Mouse (Mus musculus) neural tube, embryonic 11.5 days (tissue): Measurements from ENCODE around the gene Gm26938. TPM values are rescaled to one million over a fixed set of nuclear protein-coding genes. Genes with fewer than 3 reads are reported as not detected.

Experiments used
- ATAC-seq: fragments of 200-750 bp; cut with Nextera tagmentation; 2 replicates; pipeline ENCODE4 v1.8.0; 2017; ENCODE audit warnings: moderate number of reproducible peaks, mild to moderate bottlenecking, moderate TSS enrichment, moderate library complexity; ENCODE audit not compliant: insufficient read depth, low FRiP score, low TSS enrichment
- DNase-seq: peaks from one replicate; pipeline ENCODE4 v3.0.0-alpha.2; 2015; ENCODE audit warnings: low spot score
- H3K27ac ChIP-seq: fragments of 300-500 bp; sonication (generic); 2 replicates; pipeline ENCODE4 v1.5.1; 2014; ENCODE audit warnings: low read depth, mild to moderate bottlenecking, low read length
- H3K27me3 ChIP-seq: fragments of 300-500 bp; sonication (generic); 2 replicates; pipeline ENCODE4 v1.6.1; 2014; ENCODE audit warnings: mild to moderate bottlenecking, low read length, mixed read lengths; ENCODE audit not compliant: control insufficient read depth, insufficient read depth
- H3K36me3 ChIP-seq: fragments of 300-500 bp; sonication (generic); 2 replicates; pipeline ENCODE4 v1.6.1; 2014; ENCODE audit warnings: mild to moderate bottlenecking, low read length, moderate library complexity, mixed read lengths; ENCODE audit not compliant: control insufficient read depth, insufficient read depth
- H3K4me1 ChIP-seq: fragments of 300-500 bp; sonication (generic); 2 replicates; pipeline ENCODE4 v1.6.1; 2014; ENCODE audit warnings: low read length, mixed read lengths; ENCODE audit not compliant: control insufficient read depth, insufficient read depth
- H3K4me2 ChIP-seq: fragments of 300-500 bp; sonication (generic); 2 replicates; pipeline ENCODE4 v1.6.1; 2014; ENCODE audit warnings: low read depth, mild to moderate bottlenecking, moderate library complexity
- H3K4me3 ChIP-seq: fragments of 300-500 bp; sonication (generic); 2 replicates; pipeline ENCODE4 v1.5.1; 2014; ENCODE audit warnings: low read depth, low read length
- H3K9ac ChIP-seq: fragments of 300-500 bp; sonication (generic); 2 replicates; pipeline ENCODE4 v1.6.1; 2014; ENCODE audit warnings: mild to moderate bottlenecking, low read length
- H3K9me3 ChIP-seq: fragments of 300-500 bp; sonication (generic); 2 replicates; pipeline ENCODE4 v1.6.1; 2016; ENCODE audit warnings: low read length; ENCODE audit not compliant: control insufficient read depth
- WGBS: fragments of 180-500 bp; shearing (Covaris S2); extraction: QIAGEN DNeasy Blood & Tissue Kit; methylation state at CpG from one replicate; pipeline ENCODE4 v1.1.7; 2014; 5-methylcytosine and 5-hydroxymethylcytosine counted together
- polyA plus RNA-seq: library from polyadenylated mRNA; unstranded; fragments of >200 nt; fragmentation: Nextera tagmentation; extraction: Ambion mirVana; gene quantifications from 2 replicates; pipeline ENCODE4 v1.2.1, GENCODE M21; 2014

Gene Gm26938
- polyA plus RNA-seq, 1 experiment from 2014 or later, result 0.41 TPM

DNA sequence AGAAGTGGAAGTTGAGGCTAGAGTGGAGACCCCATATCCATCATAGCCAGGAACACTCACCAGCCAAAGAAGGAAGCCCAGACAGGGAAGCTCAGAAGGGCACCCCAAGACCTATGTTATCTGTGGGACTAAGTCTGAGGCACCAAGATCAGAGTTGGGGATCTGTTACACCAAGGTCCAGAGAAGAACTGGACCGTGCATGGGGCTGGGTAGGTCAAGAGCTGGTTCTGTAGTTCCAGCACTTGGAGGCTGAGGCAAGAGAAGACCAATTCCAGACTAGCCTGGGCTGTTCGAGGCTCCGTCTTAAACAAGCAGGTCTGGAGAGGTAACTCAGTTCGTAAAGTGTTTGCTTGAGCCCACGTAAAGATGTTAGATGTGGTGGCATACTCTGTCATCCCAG is 32.1 kb downstream of the Gm26938 start:
- H3K4me2 ChIP-seq, result no peak overlapping the region
- H3K27ac ChIP-seq, result no peak overlapping the region
- H3K4me1 ChIP-seq, result peaks cover 36% of the 10 kb centered on the region
- WGBS, result 87% methylated on average over 5 of the region's 5 CpGs
- no peak for ATAC-seq
- DNase-seq, result no peak
- no peaks in the 10 kb centered on the region for H3K36me3 ChIP-seq
- H3K4me3 ChIP-seq, result no peak overlapping the region
- H3K9me3 ChIP-seq, result no peaks in the 10 kb centered on the region
- no peak overlapping the region for H3K9ac ChIP-seq
- H3K27me3 ChIP-seq, result no peaks in the 10 kb centered on the region

DNA sequence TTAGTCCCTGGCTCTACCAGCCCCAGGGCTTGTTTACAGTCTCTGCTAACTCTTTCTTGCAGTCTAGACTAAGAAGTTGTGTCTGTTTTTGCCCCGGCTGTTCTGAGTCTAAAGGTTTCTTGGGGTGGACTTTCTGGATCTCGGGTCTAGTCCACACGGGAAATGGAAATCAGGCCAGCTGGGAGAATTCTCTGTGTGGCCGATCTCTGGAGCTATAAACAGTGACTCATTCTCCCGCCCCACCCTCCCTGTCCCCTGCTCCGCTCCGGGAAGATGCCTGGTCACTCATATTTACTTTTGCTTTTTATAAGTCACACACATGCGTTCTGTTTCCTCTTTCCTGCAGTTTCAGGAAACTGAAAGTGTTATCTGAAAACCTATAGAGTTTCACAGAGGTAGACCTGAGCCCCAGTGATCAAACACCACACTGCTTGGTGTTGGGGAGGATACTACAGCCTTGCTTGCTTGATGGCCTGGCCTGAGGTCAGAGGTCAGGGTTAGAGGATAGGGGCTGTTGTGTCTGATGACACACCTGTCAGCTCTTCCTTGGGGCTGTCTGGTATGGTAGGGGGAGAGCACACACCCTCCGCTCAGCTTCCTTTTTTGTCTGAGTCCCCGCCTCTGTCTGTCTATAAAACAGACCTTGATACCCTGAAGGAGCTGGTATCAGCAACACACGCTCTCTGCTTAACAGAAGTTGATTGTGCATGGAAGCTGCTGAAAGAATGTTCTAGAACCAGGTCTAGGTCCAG is 32.7 kb downstream of the Gm26938 start:
- ATAC-seq, result no peak
- H3K4me1 ChIP-seq, result peaks cover 31% of the 10 kb centered on the region
- 70% methylated on average over 11 of the region's 11 CpGs for WGBS
- H3K27ac ChIP-seq, result no peak overlapping the region
- H3K9me3 ChIP-seq, result no peaks in the 10 kb centered on the region
- 0 out of 2 replicates have a peak overlapping the region, but pooled peaks have one; percentile 7 for H3K9ac ChIP-seq
- no peak overlapping the region for H3K4me3 ChIP-seq
- no peak for DNase-seq
- H3K36me3 ChIP-seq, result no peaks in the 10 kb centered on the region
- no peak overlapping the region; the same call in 1 of the 2 replicates for H3K4me2 ChIP-seq
- no peaks in the 10 kb centered on the region for H3K27me3 ChIP-seq

DNA sequence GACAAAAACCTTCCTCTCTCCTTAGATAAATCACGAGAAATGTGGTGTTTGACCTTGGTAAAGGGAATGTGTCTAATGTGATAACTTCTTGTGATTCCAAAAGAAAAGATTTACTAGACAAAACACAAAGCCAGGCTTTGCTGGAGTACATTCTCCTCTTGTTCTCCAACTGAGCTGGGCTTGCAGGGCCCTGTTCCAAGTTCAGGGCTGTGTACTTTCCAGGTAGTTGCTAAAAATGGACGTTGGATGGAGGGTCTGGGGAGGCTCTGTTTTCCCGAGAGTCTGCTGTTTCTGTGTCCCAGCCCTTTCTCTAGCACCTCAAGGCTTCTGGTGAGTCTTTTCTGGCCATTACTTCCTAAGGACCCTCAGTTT is 33.3 kb downstream of the Gm26938 start:
- Histone ChIP-seq H3K4me3 (no peak overlapping the region), H3K27ac (no peak overlapping the region), H3K36me3 (no peaks in the 10 kb centered on the region), H3K9ac (0 out of 2 replicates have a peak overlapping the region, but pooled peaks have one; percentile 7), H3K9me3 (no peaks in the 10 kb centered on the region), H3K27me3 (no peaks in the 10 kb centered on the region), H3K4me1 (peaks cover 26% of the 10 kb centered on the region), H3K4me2 (no peak overlapping the region; the same call in 1 of the 2 replicates)
- no peak for DNase-seq
- ATAC-seq, result no peak
- WGBS, result 69% methylated on average over 3 of the region's 3 CpGs

DNA sequence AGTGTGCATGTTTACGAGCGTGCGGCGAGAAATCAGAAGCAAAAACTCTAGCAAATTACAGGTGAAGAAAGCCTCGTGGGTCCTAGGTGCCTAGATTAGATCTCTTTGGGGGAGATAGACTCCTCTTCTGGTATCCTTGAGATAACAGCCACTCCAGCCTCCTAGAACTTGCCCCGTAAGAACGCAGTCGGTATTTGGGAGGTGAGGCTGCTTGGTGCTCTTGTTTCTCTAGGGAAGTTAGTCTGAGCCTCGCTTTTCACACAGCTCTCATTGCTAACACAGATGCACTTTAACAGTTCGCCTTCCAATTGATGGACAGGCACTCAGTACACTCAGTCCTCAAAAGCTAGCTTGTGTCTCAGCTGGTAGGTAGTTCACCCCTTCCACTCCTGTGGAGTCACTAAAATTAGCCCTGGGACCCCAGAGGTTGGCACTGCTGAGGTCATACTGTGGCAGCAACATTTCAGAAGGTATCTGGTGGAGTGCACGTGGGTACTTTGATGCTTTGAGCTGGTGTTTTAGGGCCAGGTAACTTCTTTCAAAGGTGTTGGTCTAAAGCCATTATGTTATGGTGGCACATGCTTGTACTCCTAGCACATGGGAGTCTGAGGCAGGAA is 33.9 kb downstream of the Gm26938 start:
- H3K27ac ChIP-seq, result no peak overlapping the region
- H3K36me3 ChIP-seq, result no peaks in the 10 kb centered on the region
- H3K4me1 ChIP-seq, result peaks cover 20% of the 10 kb centered on the region
- DNase-seq (no peak), ATAC-seq (no peak)
- peak overlapping the region; percentile 30; the same call in 1 of the 2 replicates for H3K9ac ChIP-seq
- peak overlapping the region; percentile 46 for H3K4me3 ChIP-seq
- no peaks in the 10 kb centered on the region for H3K27me3 ChIP-seq
- H3K4me2 ChIP-seq, result peak overlapping the region; percentile 86
- no peaks in the 10 kb centered on the region for H3K9me3 ChIP-seq
- 26% methylated on average over 11 of the region's 11 CpGs for WGBS

DNA sequence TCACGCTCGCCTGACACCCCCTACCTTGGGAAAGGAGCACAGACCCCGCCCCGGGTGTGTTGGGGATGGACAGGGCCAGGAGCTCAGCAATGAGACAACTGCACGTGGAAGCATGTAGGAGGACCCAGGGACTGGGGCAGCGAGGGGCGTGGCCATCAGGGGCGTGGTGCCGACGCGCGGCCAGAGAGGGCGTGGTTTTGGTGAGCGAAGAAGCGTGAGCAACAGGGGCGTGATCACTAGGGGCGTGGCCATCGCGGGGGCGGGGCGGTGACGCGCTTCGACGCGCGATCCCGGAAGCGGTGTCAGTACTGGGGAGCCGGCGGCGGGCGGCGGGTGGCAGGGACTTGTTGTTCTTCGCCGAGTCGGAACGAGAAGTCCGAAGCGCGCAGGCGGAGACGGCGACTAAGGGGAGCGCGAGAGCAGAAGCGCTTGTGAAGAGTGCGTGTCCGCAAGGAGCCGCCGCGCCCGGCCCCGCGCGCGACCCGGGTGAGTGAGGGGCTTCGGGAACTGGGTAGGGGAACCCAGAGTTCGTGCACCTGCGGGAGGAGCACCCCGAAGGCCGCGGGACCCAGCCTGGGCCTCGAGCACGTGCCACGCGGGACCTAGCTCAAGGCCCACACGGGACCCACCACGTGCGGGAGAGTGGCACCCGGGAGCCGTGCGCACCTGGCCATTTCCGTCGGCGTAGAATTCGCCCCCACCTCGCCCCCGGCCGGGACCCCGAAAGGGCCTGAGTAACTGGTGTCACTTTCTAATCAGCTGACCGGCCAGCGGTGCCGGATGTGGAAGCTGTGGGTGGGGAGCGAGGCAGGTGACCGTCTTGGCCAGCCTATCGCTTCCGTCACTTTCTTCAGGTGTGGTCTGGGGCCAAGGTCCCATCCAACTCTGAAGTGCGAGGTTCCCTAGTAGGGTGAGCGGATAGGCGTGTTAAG is 34.7 kb downstream of the Gm26938 start, which contains the start of gene Mafk:
Mafk (plus strand) TSS at position 287 of the 932 bp plus-strand sequence.
- ATAC-seq, result peak; percentile 87
- no peaks in the 10 kb centered on the region for H3K9me3 ChIP-seq
- WGBS, result under 1% methylated on average over 91 of the region's 92 CpGs
- no peaks in the 10 kb centered on the region for H3K36me3 ChIP-seq
- H3K27me3 ChIP-seq, result no peaks in the 10 kb centered on the region
- H3K4me2 ChIP-seq, result peak within 1 kb of the TSS; percentile 86
- H3K9ac ChIP-seq, result peak within 1 kb of the TSS; percentile 30
- H3K4me1 ChIP-seq, result peaks cover 13% of the 10 kb centered on the region
- peak within 1 kb of the TSS; percentile 46 for H3K4me3 ChIP-seq
- no peak within 1 kb of the TSS for H3K27ac ChIP-seq
- peak; percentile 98 for DNase-seq

DNA sequence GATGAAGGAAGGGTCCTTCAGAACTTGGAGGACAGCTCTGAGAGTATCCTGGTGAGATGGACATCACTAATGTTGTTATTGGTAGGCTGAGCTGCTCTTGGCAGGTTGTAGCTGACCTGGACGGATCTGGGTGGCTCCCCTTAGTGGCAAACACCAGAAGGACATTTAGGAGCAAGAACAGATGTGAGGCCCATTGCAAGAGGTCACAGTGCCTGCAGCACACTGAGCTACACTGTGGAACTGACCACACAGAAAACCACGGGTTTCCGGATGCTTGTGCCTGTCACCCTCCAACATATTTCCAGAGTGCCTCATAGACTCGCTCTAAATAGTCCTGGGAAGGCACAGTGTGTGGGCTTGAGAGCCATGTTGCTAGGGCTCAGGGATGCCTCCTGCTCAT is 36.7 kb downstream of the Gm26938 start:
- no peaks in the 10 kb centered on the region for H3K36me3 ChIP-seq
- H3K4me2 ChIP-seq, result no peak overlapping the region
- no peak overlapping the region for H3K4me3 ChIP-seq
- H3K27ac ChIP-seq, result no peak overlapping the region
- no peaks in the 10 kb centered on the region for H3K27me3 ChIP-seq
- H3K4me1 ChIP-seq, result peaks cover 10% of the 10 kb centered on the region
- H3K9ac ChIP-seq, result no peak overlapping the region
- WGBS, result 64% methylated on average over 4 of the region's 4 CpGs
- no peak for ATAC-seq
- H3K9me3 ChIP-seq, result no peaks in the 10 kb centered on the region
- no peak for DNase-seq

DNA sequence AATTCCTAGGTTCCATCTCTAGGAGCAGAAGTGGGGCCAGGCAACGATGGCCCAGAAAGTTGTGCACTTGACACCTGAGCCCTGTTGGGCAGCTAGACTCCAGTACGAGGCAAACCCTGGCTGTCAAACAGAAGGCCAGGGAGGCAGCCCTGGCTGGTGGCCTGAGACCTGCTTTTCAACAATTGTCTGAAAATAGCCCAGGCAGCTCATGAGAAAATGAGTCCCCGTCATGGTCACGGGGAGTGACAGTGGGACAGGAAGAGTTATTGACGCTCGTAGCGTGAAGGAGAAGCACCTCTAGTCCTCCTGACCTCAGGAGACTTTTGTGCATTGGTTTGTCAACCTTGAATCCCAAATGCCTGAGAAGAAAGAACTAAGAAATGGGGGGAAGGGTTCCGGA is 44.8 kb downstream of the Gm26938 start:
- Histone ChIP-seq H3K9ac (no peak overlapping the region), H3K27ac (no peak overlapping the region), H3K4me3 (no peak overlapping the region), H3K4me2 (no peak overlapping the region), H3K27me3 (no peaks in the 10 kb centered on the region), H3K4me1 (no peaks in the 10 kb centered on the region), H3K9me3 (no peaks in the 10 kb centered on the region), H3K36me3 (no peaks in the 10 kb centered on the region)
- DNase-seq (no peak), ATAC-seq (no peak)
- WGBS, result 85% methylated on average over 8 of the region's 8 CpGs

DNA sequence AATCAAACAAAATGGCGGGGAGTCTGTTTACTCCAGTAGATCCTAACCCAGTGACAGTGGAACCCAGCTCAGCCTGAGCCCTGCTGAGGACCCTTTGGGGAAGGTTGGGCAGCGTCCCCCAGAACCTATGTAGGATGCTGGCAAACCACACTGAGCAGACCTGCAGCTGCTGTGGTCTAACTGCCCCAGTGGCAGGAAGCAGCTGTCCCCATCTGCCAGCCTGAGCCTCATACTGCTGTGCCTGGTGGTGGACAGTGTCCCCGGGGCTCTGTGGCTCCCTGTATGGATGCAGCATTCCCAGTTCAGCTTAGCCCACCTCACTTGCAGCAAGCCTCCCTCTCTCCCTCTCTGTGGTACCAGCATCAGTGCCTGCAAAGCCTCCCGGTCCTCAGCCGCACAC is 49.2 kb downstream of the Gm26938 start:
- Histone ChIP-seq H3K9me3 (no peaks in the 10 kb centered on the region), H3K4me2 (no peak overlapping the region), H3K36me3 (peaks cover 4% of the 10 kb centered on the region; the same call in 1 of the 2 replicates), H3K4me1 (peaks cover 8% of the 10 kb centered on the region), H3K27me3 (no peaks in the 10 kb centered on the region), H3K9ac (no peak overlapping the region), H3K4me3 (no peak overlapping the region), H3K27ac (no peak overlapping the region)
- ATAC-seq (no peak), DNase-seq (no peak)
- WGBS, result 84% methylated on average over 5 of the region's 5 CpGs
